Mouse (Mus musculus) left cerebral cortex, postnatal 10 days (tissue): ENCODE data around the gene Ces2f. TPM values are rescaled to one million over a fixed set of nuclear protein-coding genes. Genes with fewer than 3 reads are reported as not detected.
A peak's percentile ranks its signal among the peaks of the same experiment; 100 is the strongest.
"Not testable (repeated sequence)": the region's sequence is repeated elsewhere in the genome, so short reads cannot be mapped to it uniquely, and the experiment has no call there.

Source experiments
- DNase-seq, 2 experiments: peaks; one replicate each; pipeline ENCODE4 v3.0.0; 2021 to 2022; ENCODE audit warnings: low spot score in 2 of 2, mixed read lengths in 1 of 2; ENCODE audit errors: extremely low spot score in 1 of 2
- intact Hi-C: fragments of 180-260 bp; cut with DNase I; formaldehyde crosslinking; loops from one replicate; pipeline ENCODE4 v1.15.1; 2025
- total RNA-seq, 2 experiments: library from RNA; stranded (reverse); gene quantifications; 2 replicates each; pipeline ENCODE4 v1.2.3; 2021

The Ces2f gene
- not detected for total RNA-seq

DNA sequence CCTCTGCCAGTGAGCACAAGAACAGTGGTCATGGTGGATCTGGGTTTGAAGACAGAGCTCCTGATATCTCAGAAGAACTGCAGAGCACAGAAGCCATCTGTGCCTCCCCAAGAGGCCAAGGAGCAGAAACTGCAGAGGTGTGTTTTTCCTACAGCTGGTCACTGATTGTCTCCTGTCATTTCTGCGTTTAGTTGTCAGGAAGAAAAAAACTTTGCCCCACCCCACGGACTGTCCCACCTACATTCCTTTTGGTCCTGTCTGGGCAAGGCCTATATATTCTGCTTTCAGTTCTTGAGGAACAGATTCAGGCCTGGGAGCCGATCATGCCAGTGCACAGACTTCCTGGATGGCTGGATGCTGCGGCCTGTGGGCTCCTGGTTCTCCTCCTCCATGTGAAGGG lies at the start of gene Ces2f:
Gene Ces2f, plus strand, starts transcription at position 301 of the 400 bp plus-strand sequence.
- intact Hi-C loops, result loop anchor here (10.0 kb wide), 1 partner anchor 278 kb away; the partner anchor contains the start of gene D230025D16Rik
- no peak for DNase-seq

DNA sequence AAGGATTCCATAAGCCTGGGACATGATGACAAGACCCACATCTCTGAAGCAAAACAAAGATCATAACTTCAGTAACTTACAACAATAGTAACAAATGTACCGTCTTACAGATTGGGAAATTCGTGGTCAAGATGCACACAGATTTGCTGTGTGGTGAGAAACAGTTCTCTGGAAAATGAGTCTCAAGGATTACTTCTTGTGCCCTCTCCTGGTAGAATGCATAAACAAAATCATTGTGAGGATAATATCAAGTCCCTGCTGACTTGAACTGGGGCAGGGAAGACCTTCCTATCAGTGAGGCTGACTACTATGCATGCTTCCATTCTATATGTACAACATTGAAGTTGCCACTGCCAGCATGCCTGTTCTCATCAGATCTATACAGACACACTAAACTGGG lies 45.4 kb upstream of the Ces2f start:
- intact Hi-C loops, result no loop called here
- DNase-seq, result no peak

DNA sequence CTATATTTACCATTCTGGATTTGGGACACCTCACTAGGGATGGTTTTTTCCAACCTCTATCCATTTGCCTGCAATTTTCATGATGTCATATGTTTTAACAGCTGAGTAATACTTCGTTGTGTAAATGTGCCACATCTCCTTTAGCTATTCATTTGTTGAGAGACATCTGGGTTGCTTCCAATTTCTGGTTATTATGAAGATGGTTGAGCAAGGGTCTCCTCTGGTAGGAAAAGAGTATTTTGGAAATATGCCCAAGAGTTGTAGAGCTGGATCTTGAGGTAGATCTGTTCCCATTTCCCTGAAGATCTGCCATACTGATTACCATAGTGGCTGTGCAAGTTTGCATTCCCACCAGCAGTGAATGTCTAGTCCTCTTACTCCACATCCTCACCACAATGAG lies 40.0 kb upstream of the Ces2f start:
- intact Hi-C loops, result no loop called here
- DNase-seq, result no peak

DNA sequence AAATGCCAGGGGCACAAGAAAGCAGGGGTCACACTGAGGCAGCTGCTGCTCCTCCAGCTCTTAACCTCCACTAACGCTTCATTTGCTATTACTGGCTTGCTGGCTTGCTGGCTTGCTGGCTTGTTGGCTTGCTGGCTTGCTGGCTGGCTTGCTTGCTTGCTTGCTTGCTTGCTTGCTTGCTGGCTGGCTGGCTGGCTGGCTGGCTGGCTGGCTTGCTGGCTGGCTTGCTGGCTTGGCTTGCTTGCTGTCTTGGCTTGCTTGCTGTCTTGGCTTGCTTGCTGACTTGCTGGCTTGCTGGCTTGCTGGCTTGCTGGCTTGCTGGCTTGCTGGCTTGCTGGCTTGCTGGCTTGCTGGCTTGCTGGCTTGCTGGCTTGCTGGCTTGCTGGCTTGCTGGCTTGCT lies 38.1 kb upstream of the Ces2f start:
- peak in 1 of 2 experiments; percentile 10 for DNase-seq
- intact Hi-C loops, result not testable (repeated sequence)

DNA sequence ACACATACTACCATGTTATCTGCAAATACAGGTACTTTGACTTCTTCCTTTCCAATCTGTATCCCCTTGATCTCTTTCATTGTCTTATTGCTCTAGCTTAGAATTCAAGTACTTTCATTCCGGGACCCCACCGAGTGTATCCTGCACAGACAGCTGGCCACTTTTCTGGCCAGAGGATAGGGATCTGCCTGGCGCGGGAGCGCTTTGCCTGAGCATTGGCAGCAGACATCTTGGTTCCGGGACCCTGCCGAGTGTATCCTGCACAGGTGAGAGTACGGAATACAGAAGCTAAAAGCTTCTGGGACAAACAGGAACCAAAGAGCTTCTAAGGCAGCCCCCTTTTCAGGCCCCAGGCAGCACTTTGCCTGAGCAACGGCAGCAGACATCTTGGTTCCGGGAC lies 37.5 kb upstream of the Ces2f start:
- DNase-seq, intact Hi-C loops: not testable (repeated sequence)

DNA sequence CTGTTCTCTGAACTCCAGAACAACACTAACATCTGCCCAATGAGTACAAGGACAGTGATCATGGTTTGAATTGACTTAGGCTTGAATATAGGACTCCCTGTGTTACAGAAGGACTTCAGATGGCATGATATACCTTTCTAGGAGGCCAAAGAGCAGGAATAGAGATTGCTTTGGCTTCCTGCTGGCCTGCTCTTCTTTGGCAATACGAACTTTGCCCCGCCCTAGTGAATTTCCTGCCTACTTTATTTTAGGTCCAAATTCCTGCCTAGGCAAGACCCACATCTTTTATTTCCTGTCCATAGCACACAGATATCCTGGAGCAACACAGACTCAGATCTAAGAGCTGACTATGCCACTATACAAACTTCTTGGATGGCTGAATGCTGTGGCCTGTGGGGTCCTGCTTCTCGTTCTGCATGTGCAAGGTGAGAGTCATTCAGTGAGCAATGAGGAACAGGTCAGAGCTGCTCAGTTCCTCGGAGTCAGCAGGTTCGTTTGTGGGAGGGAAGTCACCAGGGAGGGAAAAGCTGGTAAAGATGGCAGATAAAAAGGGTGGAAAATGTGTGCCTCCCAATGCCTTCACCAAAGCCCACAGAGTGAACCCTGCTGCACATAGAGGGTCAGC lies 21.1 kb upstream of the Ces2f start, which contains the start of gene Ces2e:
Gene Ces2e, plus strand, starts transcription at position 289 of the 625 bp plus-strand sequence.
- no peak for DNase-seq
- intact Hi-C loops, result no loop called here

DNA sequence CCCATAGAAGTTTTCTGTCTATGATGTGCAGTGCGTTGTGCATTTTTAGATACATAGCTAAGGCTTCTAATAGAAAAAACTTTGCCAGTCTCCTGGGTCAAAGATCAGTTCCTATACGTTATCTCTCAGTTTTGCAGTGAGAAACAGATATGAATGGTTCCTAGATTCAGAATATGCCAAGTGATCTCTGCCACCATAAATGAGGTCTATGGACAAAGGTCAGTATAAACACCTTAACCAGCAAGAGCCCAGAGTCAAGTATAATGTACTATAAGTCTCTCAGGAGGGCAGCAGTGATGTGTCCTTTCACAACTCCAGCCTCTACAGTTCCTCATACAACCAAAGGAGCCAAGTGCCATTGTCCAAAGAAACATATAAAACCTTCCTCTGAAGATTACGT lies 19.9 kb upstream of the Ces2f start:
- no peak for DNase-seq
- intact Hi-C loops, result no loop called here

DNA sequence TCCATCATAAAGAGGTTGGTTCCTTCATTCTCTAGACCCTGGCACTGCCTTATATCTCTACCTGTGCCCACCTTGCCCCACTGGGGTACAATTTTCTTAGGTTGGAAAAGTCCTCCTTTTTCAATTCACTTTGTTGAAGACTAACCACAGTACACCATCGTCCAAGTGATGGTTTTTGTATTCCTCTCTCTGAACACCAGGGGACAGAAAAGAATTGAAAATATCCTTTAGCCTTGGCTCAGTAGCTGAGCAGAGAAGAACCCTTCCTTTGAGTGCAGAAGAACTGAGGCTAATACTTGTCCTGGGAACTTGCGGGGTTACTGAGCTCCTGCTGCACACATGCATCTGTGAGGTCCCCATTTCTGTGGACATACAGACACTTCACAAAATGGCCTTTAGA lies 2.5 kb upstream of the Ces2f start:
- DNase-seq, result no peak
- intact Hi-C loops, result loop anchor here (10.0 kb wide), 1 partner anchor 280 kb away; the partner anchor contains the start of gene D230025D16Rik

DNA sequence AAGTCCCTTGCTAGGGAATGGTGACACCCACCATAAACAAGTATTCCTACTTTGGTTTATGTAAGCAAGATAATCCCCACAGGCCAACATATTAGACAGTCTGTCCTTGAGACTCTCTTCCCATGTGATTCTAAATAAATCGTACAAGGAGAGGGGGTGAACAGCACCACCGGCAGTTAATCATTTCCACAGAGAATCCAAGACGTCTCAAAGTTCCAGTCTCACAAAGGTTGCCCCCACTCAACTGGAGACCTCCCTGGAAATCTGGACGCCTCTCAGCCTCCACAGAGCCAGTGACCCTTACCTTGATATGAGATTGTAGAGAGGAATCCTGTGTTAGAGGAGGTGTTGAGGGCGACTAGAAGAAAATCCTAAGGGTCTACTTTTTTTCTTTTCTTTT lies 1.9 kb downstream of the Ces2f start:
- intact Hi-C loops, result loop anchor here (10.0 kb wide), 1 partner anchor 276 kb away; the partner anchor contains the start of gene D230025D16Rik
- DNase-seq, result no peak

DNA sequence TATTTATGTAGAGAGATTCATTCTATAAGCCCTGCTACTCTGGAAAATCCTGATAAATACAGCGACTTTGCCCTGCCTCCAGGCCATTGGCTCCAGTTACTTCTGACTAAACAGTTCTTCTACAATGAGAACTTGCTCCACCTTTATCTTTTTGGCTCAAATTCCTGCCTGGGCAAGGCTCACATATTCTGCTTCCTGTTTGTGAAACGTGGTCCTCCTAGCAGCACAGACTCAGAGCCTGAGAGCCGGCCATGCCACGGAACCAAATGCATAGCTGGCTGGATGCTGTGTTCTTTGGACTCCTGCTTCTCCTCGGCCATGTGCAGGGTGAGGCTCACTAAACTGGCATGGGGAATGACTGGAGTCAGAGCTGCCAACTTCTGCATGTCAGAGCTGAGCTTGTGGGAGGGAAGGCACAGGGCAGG lies 14.4 kb downstream of the Ces2f start, which contains the start of gene Ces2g:
Gene Ces2g, plus strand, starts transcription at position 182 of the 425 bp plus-strand sequence.
- intact Hi-C loops, result no loop called here
- DNase-seq, result no peak

DNA sequence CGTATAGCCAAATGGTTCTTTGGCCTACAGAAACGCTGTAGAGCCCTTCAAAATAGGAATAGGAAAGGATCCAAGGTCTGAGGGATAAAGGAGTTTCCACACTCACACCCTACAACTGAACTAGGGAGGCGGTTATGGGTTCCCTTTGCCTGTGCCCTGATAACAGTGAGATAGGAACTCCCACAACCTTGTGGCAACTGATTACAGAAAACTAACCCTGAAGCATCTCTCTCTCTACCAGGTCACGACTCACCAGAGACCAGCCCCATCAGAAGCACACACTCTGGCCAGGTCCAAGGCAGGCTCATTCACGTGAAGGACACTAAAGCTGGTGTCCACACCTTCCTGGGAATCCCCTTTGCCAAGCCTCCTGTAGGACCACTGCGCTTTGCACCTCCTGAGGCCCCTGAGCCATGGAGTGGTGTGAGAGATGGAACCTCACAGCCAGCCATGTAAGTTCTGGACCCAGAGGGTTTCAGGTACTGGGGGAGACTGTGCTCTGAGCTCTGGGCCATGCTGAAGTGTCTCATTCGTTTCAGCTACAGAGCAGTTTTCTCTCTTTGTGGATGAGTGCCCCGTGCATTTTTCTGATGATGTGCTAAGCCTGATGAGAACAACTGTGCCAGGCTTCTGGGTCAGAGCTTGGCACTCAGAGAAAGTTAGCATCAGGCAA lies 15.2 kb downstream of the Ces2f start:
- DNase-seq, result no peak
- intact Hi-C loops, result no loop called here

DNA sequence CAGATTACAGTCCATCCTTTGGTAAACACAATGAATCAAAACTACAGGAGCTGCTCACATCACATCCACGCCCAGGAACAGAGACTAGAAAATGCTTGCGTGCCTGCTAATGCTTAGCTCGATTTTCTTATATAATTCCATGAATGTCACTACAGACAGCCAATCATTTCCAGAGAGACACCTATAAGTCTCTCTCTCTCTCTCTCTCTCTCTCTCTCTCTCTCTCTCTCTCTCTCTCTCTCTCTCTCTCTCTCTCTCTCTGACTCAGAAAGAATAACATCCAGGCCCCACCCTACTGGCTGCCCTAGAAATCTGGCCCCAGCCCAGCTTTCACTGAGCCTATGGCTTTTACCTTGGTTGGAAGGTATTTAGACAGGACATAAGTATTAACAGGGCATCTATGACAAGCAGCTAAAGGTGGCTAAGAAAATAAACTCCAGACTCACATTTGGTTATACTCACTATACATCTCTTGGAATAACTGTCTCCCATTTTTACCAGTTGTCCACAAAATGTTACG lies 16.3 kb downstream of the Ces2f start:
- intact Hi-C loops, result no loop called here
- DNase-seq, result no peak

DNA sequence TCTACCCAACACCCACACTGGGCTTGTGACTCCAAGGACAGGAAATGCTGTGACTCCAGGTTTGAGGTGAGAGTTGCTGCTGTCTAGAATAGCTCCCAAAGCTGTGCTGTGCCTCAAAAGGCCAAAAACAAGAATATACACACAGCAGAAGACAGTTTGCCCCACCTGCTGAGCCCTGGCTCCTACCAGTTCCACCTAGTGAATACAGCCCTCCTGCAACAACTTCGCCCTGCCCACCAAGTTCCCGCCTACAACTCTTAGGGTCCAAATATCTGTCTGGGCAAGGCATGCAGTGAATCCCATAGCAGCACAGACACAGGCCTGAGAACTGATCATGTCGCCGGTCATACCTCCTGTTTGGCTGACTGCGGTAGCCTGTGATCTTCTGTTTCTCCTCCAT lies 37.0 kb downstream of the Ces2f start:
- intact Hi-C loops, result no loop called here
- DNase-seq, result no peak

DNA sequence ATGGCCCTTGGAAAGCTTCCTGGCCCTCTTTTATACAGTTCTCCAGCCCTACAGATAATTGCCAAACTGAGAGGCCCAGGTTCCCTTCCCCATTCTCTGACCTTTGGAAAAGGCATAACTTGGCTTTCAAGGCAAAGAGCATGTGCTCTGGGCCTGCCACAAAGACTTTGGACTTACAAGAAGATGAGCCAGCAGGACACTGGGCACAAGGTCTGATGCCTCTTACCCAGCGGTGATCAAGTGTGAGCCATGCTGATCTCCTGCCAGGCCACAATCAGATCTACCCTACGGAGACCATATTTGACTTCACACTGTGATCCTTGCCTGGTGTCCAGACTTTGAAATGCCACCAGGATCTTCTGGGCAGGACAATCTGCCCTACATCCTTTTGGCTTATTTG lies 37.8 kb downstream of the Ces2f start:
- DNase-seq, result no peak
- intact Hi-C loops, result no loop called here

DNA sequence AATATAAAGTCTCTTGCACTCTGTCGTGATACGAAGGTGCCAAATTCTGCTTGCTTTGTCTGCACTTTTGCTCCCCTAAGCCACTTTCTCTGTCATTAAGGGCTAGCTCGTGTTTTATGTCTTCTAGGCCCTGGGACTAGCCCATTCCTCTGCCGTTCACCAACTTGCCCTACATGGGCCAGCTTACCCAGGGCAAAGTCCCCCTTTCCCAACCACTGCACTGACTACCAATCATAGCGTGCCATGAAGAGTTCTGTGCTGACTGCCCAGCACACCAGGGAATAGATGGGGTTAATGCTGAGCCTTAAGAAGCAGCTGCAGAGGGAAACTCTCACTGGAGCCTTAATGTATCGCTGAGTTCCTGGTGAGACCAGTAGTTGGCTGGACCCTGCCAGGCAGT lies 51.0 kb downstream of the Ces2f start:
- intact Hi-C loops, result no loop called here
- no peak for DNase-seq

DNA sequence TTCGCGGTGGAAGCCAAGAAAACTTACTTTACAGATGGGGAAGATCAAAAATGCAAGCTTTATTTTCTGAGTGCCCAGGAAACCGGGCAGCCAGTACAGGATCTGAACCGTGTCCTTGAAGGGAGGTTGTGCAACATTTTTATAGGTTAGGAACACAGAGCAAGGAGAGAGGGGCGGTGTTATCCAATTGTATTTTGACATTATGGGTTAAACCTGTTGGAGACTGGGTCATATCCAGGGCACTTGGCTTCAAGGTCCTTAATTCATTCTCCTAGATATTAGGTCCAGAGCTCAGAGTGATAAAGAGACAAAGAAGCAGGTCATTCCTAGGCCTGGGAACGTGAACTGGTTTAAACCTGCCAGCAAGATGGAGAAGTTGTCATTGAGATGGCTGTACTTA lies 52.0 kb downstream of the Ces2f start:
- no peak for DNase-seq
- intact Hi-C loops, result no loop called here

DNA sequence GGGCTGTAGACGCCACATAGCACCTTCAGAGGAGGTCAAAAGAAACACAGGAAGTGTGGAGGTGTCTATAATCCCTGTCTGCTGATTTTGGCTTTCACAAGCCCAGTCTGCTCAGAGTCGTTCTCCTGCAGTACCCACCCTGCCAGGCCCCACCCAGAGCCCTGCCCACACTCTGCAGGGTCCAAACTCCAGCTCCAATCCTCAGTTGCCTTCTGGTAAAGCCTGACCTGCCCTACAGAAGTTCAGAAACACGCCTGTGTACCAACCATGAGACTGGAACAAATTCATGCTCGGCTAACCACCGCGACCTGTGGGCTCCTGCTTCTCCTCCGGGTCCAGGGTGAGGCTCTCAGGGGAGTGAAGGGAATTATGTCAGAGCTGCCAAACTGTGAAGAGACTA lies 53.4 kb downstream of the Ces2f start, which contains the start of gene Ces2h:
Gene Ces2h, plus strand, starts transcription at position 268 of the 400 bp plus-strand sequence.
- no peak for DNase-seq
- intact Hi-C loops, result no loop called here
